Mouse (Mus musculus) stomach, postnatal 0 days (tissue): ENCODE results near the gene Ddah2. TPM values are rescaled to one million over a fixed set of nuclear protein-coding genes. Genes with fewer than 3 reads are reported as not detected.

ENCODE experiments used
- ATAC-seq: fragments of 200-750 bp; cut with Nextera tagmentation; 2 replicates; pipeline ENCODE4 v1.8.0; 2017; ENCODE audit not compliant: low FRiP score, low TSS enrichment
- DNase-seq: peaks from one replicate; pipeline ENCODE4 v3.0.0-alpha.2; 2016; ENCODE audit warnings: low spot score
- H3K27ac ChIP-seq: fragments of 300-500 bp; sonication (generic); replicated peaks from 2 replicates; pipeline ENCODE4 v1.5.1; 2014; ENCODE audit warnings: mild to moderate bottlenecking, control low read depth
- H3K27me3 ChIP-seq: fragments of 300-500 bp; sonication (generic); 2 replicates; pipeline ENCODE4 v1.6.1; 2014; ENCODE audit warnings: low read length; ENCODE audit not compliant: control insufficient read depth, insufficient read depth
- H3K36me3 ChIP-seq: fragments of 300-500 bp; sonication (generic); 2 replicates; pipeline ENCODE4 v1.6.1; 2014; ENCODE audit warnings: low read length, mixed read lengths; ENCODE audit not compliant: control insufficient read depth, insufficient read depth
- H3K4me1 ChIP-seq: fragments of 300-500 bp; sonication (generic); replicated peaks from 2 replicates; pipeline ENCODE4 v1.6.1; 2014; ENCODE audit warnings: antibody characterized with exemption; ENCODE audit not compliant: control insufficient read depth, insufficient read depth
- H3K4me2 ChIP-seq: fragments of 300-500 bp; sonication (generic); replicated peaks from 2 replicates; pipeline ENCODE4 v1.6.1; 2014; ENCODE audit warnings: low read depth, mild to moderate bottlenecking, control low read depth, moderate library complexity
- H3K4me3 ChIP-seq: fragments of 300-500 bp; sonication (generic); 2 replicates; pipeline ENCODE4 v1.5.1; 2014; ENCODE audit warnings: low read depth, low read length, control low read depth
- H3K9ac ChIP-seq: fragments of 300-500 bp; sonication (generic); 2 replicates; pipeline ENCODE4 v1.6.1; 2014; ENCODE audit warnings: mild to moderate bottlenecking, low read length, control low read depth, mixed read lengths
- H3K9me3 ChIP-seq: fragments of 300-500 bp; sonication (generic); 2 replicates; pipeline ENCODE4 v1.6.1; 2016; ENCODE audit warnings: low read length; ENCODE audit not compliant: control insufficient read depth
- CTCF ChIP-seq: IDR thresholded peaks from 2 replicates; pipeline ENCODE4 v1.5.1; 2016; ENCODE audit warnings: antibody characterized with exemption, low read depth, mild to moderate bottlenecking, moderate library complexity
- EP300 ChIP-seq: optimal IDR thresholded peaks from 2 replicates; pipeline ENCODE3; 2016; ENCODE audit warnings: antibody characterized with exemption
- WGBS: fragments of 180-500 bp; shearing (Covaris S2); extraction: QIAGEN DNeasy Blood & Tissue Kit; methylation state at CpG from one replicate; pipeline ENCODE4 v1.1.7; 2014; 5-methylcytosine and 5-hydroxymethylcytosine counted together
- polyA plus RNA-seq: library from polyadenylated mRNA; unstranded; fragments of >200 nt; fragmentation: Nextera tagmentation; extraction: Ambion mirVana; gene quantifications from 2 replicates; pipeline ENCODE4 v1.2.1, GENCODE M21; 2015

Gene Ddah2
- polyA plus RNA-seq, 1 experiment from 2014 or later, result 84.8 TPM

GRCm38 (mm10) chr17:35082841-35083576 lies 24.2 kb downstream of the Ddah2 start:
- 87% methylated on average over 16 of the region's 16 CpGs for WGBS
- Histone ChIP-seq H3K9me3 (no peaks in the 10 kb centered on the region), H3K27ac (no peak overlapping the region), H3K36me3 (no peaks in the 10 kb centered on the region), H3K27me3 (no peaks in the 10 kb centered on the region), H3K4me3 (no peak overlapping the region), H3K9ac (no peak overlapping the region), H3K4me2 (no peak overlapping the region), H3K4me1 (no peaks in the 10 kb centered on the region; the same call in 1 of the 2 replicates)
- TF ChIP-seq EP300, result no peak
- no peak for TF ChIP-seq CTCF
- DNase-seq (no peak), ATAC-seq (no peak)

- no peak overlapping the region for H3K4me2 ChIP-seq
- H3K27ac ChIP-seq, result no peak overlapping the region
- H3K27me3 ChIP-seq, result no peaks in the 10 kb centered on the region
- no peak for ATAC-seq
- H3K36me3 ChIP-seq, result no peaks in the 10 kb centered on the region
- H3K9ac ChIP-seq, result no peak overlapping the region
- no peak for TF ChIP-seq CTCF
- no peak for TF ChIP-seq EP300
- no peak for DNase-seq
- H3K4me3 ChIP-seq, result no peak overlapping the region
- H3K9me3 ChIP-seq, result no peaks in the 10 kb centered on the region
- WGBS, result 78% methylated on average over 3 of the region's 3 CpGs
- H3K4me1 ChIP-seq, result no peaks in the 10 kb centered on the region; the same call in 1 of the 2 replicates
Observed at GRCm38 (mm10) chr17:35083929-35084497, 25.2 kb downstream of the Ddah2 start.

- H3K36me3 ChIP-seq, result no peaks in the 10 kb centered on the region
- no peak for TF ChIP-seq CTCF
- TF ChIP-seq EP300, result no peak
- ATAC-seq (no peak), DNase-seq (no peak)
- H3K4me2 ChIP-seq, result no peak within 1 kb of the TSS
- H3K9me3 ChIP-seq, result no peaks in the 10 kb centered on the region
- H3K4me1 ChIP-seq, result peaks cover 2% of the 10 kb centered on the region; the same call in 1 of the 2 replicates
- 65% methylated on average over 7 of the region's 7 CpGs for WGBS
- no peak within 1 kb of the TSS for H3K4me3 ChIP-seq
- no peak within 1 kb of the TSS for H3K27ac ChIP-seq
- H3K27me3 ChIP-seq, result no peaks in the 10 kb centered on the region
- no peak within 1 kb of the TSS for H3K9ac ChIP-seq
Observed at GRCm38 (mm10) chr17:35085208-35085865, 26.5 kb downstream of the Ddah2 start, which contains the start of gene Ly6g6f. Gene Ly6g6f, minus strand, starts transcription at chr17:35085610.

- Histone ChIP-seq H3K9ac (no peak overlapping the region), H3K36me3 (peaks cover 3% of the 10 kb centered on the region; the same call in 1 of the 2 replicates), H3K27ac (no peak overlapping the region), H3K4me3 (no peak overlapping the region), H3K27me3 (no peaks in the 10 kb centered on the region), H3K9me3 (no peaks in the 10 kb centered on the region), H3K4me1 (peaks cover 3% of the 10 kb centered on the region; the same call in 1 of the 2 replicates), H3K4me2 (no peak overlapping the region)
- DNase-seq (no peak), ATAC-seq (no peak)
- 47% methylated on average over 2 of the region's 2 CpGs for WGBS
- TF ChIP-seq EP300 (no peak), CTCF (peak; percentile 65)
Observed at GRCm38 (mm10) chr17:35088151-35088550, 29.3 kb downstream of the Ddah2 start.

- 3% methylated on average over 61 of the region's 67 CpGs for WGBS
- DNase-seq (peak; percentile 94), ATAC-seq (peak; percentile 98)
- Histone ChIP-seq H3K36me3 (peaks cover 7% of the 10 kb centered on the region), H3K27ac (peak within 1 kb of the TSS; percentile 98), H3K9ac (peak within 1 kb of the TSS; percentile 90), H3K4me3 (peak within 1 kb of the TSS; percentile 70), H3K9me3 (no peaks in the 10 kb centered on the region), H3K27me3 (no peaks in the 10 kb centered on the region), H3K4me2 (peak within 1 kb of the TSS; percentile 73), H3K4me1 (peaks cover 3% of the 10 kb centered on the region; the same call in 1 of the 2 replicates)
- TF ChIP-seq EP300 (no peak), CTCF (peak; percentile 37)
Observed at GRCm38 (mm10) chr17:35088825-35089644, 30.2 kb downstream of the Ddah2 start, which contains the start of gene Abhd16a. Gene Abhd16a, plus strand, starts transcription at chr17:35089263.
